Mouse (Mus musculus) mouse trophoblast stem cell (cell line): ENCODE measurements around the gene Myo1h.

ENCODE experiments used
- in situ Hi-C, 2 experiments: fragments of 300-500 bp; cut with MseI, MboI; formaldehyde crosslinking; loops; 2 replicates in 1 of 2; 3 replicates in 1 of 2; pipeline ENCODE4 v1.15.1; 2025

Gene Myo1h

GRCm38 (mm10) chr5:114358833-114359232 is 69.9 kb downstream of the Myo1h start:
- in situ Hi-C loops: no loop called here

GRCm38 (mm10) chr5:114359586-114359985 is 70.6 kb downstream of the Myo1h start:
- in situ Hi-C loops: no loop called here

GRCm38 (mm10) chr5:114360968-114361367 is 72.0 kb downstream of the Myo1h start:
- in situ Hi-C loops: no loop called here

- in situ Hi-C loops: no loop called here
These were observed 76.2 kb downstream of the Myo1h start for GRCm38 (mm10) chr5:114365043-114365752.

GRCm38 (mm10) chr5:114368121-114368520 is 79.2 kb downstream of the Myo1h start:
- in situ Hi-C loops: no loop called here

GRCm38 (mm10) chr5:114368803-114369496 is 80.0 kb downstream of the Myo1h start:
- in situ Hi-C loops: no loop called here

- in situ Hi-C loops: no loop called here
These were observed 81.0 kb downstream of the Myo1h start for GRCm38 (mm10) chr5:114369921-114370320.

GRCm38 (mm10) chr5:114370371-114370776 is 81.4 kb downstream of the Myo1h start:
- in situ Hi-C loops: no loop called here

GRCm38 (mm10) chr5:114371331-114371730 is 82.4 kb downstream of the Myo1h start:
- in situ Hi-C loops: no loop called here

- in situ Hi-C loops: no loop called here
These were observed 82.9 kb downstream of the Myo1h start for GRCm38 (mm10) chr5:114371731-114372473.

GRCm38 (mm10) chr5:114372565-114372964 is 83.6 kb downstream of the Myo1h start:
- in situ Hi-C loops: no loop called here

- in situ Hi-C loops: no loop called here
These were observed 84.2 kb downstream of the Myo1h start for GRCm38 (mm10) chr5:114373174-114373573.

GRCm38 (mm10) chr5:114373581-114373980 is 84.6 kb downstream of the Myo1h start:
- in situ Hi-C loops: no loop called here

GRCm38 (mm10) chr5:114374409-114375213 is 85.6 kb downstream of the Myo1h start:
- in situ Hi-C loops: no loop called here

GRCm38 (mm10) chr5:114378177-114378920 is 89.4 kb downstream of the Myo1h start:
- in situ Hi-C loops: no loop called here

GRCm38 (mm10) chr5:114378936-114379335 is 90.0 kb downstream of the Myo1h start:
- in situ Hi-C loops: no loop called here

- in situ Hi-C loops: no loop called here
These were observed 90.8 kb downstream of the Myo1h start for GRCm38 (mm10) chr5:114379763-114380162.

GRCm38 (mm10) chr5:114380209-114381012 is 91.4 kb downstream of the Myo1h start, which contains the start of the genes Kctd10 and Ube3b:
Gene Kctd10, minus strand, starts transcription at chr5:114380508.
Gene Ube3b, plus strand, starts transcription at chr5:114380607.
- in situ Hi-C loops: no loop called here

GRCm38 (mm10) chr5:114381013-114381351 is 92.0 kb downstream of the Myo1h start:
- in situ Hi-C loops: no loop called here
